Mouse (Mus musculus): ENCODE data around the gene Stx7. TPM values are rescaled to one million over a fixed set of nuclear protein-coding genes. Genes with fewer than 3 reads are reported as not detected.

Stx7 gene
- polyA plus RNA-seq, 1 experiment, result 42.2 TPM

- H3K36me3 ChIP-seq (ENCODE audit: control insufficient read depth, insufficient read depth, low read length), result no peaks in the 10 kb centered on the region
- H3K27me3 ChIP-seq (ENCODE audit: control insufficient read depth, insufficient read depth, low read length), result no peaks in the 10 kb centered on the region
- no peak for DNase-seq
- H3K4me1 ChIP-seq (replicated peaks; ENCODE audit: control insufficient read depth, insufficient read depth, low read length), result no peaks in the 10 kb centered on the region; the same call in 1 of the 2 replicates
- no peak overlapping the region for H3K27ac ChIP-seq (ENCODE audit: control insufficient read depth, insufficient read depth, low read length)
- no peak overlapping the region for H3K4me3 ChIP-seq (ENCODE audit: control insufficient read depth, insufficient read depth, low read length)
- 88% methylated on average over 1 of the region's 1 CpGs for WGBS
- TF ChIP-seq CTCF (IDR thresholded peaks at IDR 0.05; ENCODE audit: borderline replicate concordance, control insufficient read depth, extremely low read depth, insufficient read depth, low read length, poor library complexity), result no peak
- TF ChIP-seq POLR2A (IDR thresholded peaks at IDR 0.05; ENCODE audit: control insufficient read depth, extremely low read depth, insufficient read depth, low read length, poor library complexity), result no peak
Measured at GRCm38 (mm10) chr10:24165526-24166055, 16.5 kb downstream of the Stx7 start.

DNA sequence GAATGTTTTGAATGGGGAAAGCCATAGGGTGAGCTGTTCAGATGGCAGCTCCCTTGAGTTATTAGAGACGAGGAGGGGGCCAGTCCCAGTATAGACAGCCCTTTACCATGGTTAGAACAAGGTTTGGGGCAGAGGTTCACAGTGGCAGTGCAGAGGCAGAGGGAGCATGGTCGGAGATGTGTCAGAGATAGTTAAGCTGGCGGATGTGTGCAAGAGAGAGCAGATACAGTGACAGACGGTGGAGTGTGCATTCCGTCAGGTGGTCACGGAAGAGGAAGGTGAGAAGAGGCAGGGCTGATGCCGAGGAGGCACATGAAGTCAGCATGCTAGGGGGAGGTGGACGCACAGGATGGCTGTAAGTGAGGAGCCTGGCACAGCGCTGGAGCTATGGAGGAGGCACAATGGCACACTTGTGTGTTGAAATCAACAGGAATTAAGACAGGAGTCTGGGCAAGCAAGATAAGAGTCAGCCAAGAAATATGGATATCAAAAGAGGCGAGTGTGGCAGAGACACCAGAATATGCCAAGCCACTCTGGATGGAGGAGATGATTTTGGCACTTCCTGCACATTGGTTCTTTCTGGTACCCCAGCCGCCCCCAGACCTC is 19.0 kb downstream of the Stx7 start:
- 91% methylated on average over 11 of the region's 11 CpGs for WGBS
- no peak overlapping the region for H3K27ac ChIP-seq (ENCODE audit: control insufficient read depth, insufficient read depth, low read length)
- no peaks in the 10 kb centered on the region; the same call in 1 of the 2 replicates for H3K4me1 ChIP-seq (replicated peaks; ENCODE audit: control insufficient read depth, insufficient read depth, low read length)
- no peaks in the 10 kb centered on the region for H3K27me3 ChIP-seq (ENCODE audit: control insufficient read depth, insufficient read depth, low read length)
- no peaks in the 10 kb centered on the region for H3K36me3 ChIP-seq (ENCODE audit: control insufficient read depth, insufficient read depth, low read length)
- DNase-seq, result no peak
- TF ChIP-seq POLR2A (IDR thresholded peaks at IDR 0.05; ENCODE audit: control insufficient read depth, extremely low read depth, insufficient read depth, low read length, poor library complexity), result no peak
- TF ChIP-seq CTCF (IDR thresholded peaks at IDR 0.05; ENCODE audit: borderline replicate concordance, control insufficient read depth, extremely low read depth, insufficient read depth, low read length, poor library complexity), result no peak
- H3K4me3 ChIP-seq (ENCODE audit: control insufficient read depth, insufficient read depth, low read length), result no peak overlapping the region

- Histone ChIP-seq H3K4me3 (ENCODE audit: control insufficient read depth, insufficient read depth, low read length) (no peak overlapping the region), H3K27me3 (ENCODE audit: control insufficient read depth, insufficient read depth, low read length) (no peaks in the 10 kb centered on the region), H3K4me1 (replicated peaks; ENCODE audit: control insufficient read depth, insufficient read depth, low read length) (no peaks in the 10 kb centered on the region; the same call in 1 of the 2 replicates), H3K36me3 (ENCODE audit: control insufficient read depth, insufficient read depth, low read length) (no peaks in the 10 kb centered on the region), H3K27ac (ENCODE audit: control insufficient read depth, insufficient read depth, low read length) (no peak overlapping the region)
- no peak for DNase-seq
- TF ChIP-seq CTCF (IDR thresholded peaks at IDR 0.05; ENCODE audit: borderline replicate concordance, control insufficient read depth, extremely low read depth, insufficient read depth, low read length, poor library complexity) (no peak), POLR2A (IDR thresholded peaks at IDR 0.05; ENCODE audit: control insufficient read depth, extremely low read depth, insufficient read depth, low read length, poor library complexity) (no peak)
- WGBS, result 89% methylated on average over 1 of the region's 1 CpGs
Measured at GRCm38 (mm10) chr10:24168854-24169253, 19.8 kb downstream of the Stx7 start.

GRCm38 (mm10) chr10:24171906-24172459 is 22.9 kb downstream of the Stx7 start:
- H3K27me3 ChIP-seq (ENCODE audit: control insufficient read depth, insufficient read depth, low read length), result no peaks in the 10 kb centered on the region
- no peak for DNase-seq
- no peaks in the 10 kb centered on the region for H3K36me3 ChIP-seq (ENCODE audit: control insufficient read depth, insufficient read depth, low read length)
- no peak overlapping the region for H3K4me3 ChIP-seq (ENCODE audit: control insufficient read depth, insufficient read depth, low read length)
- TF ChIP-seq CTCF (IDR thresholded peaks at IDR 0.05; ENCODE audit: borderline replicate concordance, control insufficient read depth, extremely low read depth, insufficient read depth, low read length, poor library complexity), result no peak
- TF ChIP-seq POLR2A (IDR thresholded peaks at IDR 0.05; ENCODE audit: control insufficient read depth, extremely low read depth, insufficient read depth, low read length, poor library complexity), result no peak
- no peaks in the 10 kb centered on the region; the same call in 1 of the 2 replicates for H3K4me1 ChIP-seq (replicated peaks; ENCODE audit: control insufficient read depth, insufficient read depth, low read length)
- 93% methylated on average over 4 of the region's 4 CpGs for WGBS
- no peak overlapping the region for H3K27ac ChIP-seq (ENCODE audit: control insufficient read depth, insufficient read depth, low read length)

DNA sequence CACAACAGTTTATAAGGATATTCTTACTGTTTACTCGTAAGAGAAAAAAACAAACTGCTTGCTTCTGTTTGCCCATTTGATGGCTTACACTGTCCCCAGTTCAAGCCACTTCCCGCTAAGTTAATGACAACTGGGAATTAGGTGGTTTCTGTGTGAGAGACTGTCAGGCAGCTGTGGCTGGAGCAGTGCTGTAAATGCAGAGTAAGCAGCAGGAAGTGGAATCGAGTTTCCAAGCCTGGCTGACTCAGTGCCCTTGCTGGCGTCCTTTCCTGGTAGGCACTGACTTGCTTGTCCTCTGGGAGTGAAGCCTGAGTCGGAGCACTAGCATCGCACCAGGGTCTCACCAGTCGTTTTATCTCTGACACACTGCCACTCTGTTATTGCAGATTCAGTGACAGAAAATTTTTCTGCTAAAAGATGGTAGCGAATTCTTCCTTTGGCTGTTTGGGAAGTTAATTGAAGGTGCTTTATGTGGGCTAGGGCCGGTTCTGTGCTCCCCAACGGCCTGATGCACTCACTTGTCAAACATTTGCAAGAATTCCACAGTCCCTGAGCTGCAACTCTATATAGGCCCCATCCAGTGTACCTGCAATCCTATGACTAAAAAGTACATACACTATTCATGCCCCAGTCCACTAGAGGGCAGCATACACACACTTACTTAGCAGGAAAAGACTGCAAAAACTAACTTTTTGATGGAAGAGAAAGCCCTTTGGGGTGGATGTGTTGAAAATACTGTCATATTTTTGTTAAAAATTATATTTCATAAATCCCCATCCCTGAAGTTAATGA is 24.3 kb downstream of the Stx7 start:
- 65% methylated on average over 10 of the region's 10 CpGs for WGBS

DNA sequence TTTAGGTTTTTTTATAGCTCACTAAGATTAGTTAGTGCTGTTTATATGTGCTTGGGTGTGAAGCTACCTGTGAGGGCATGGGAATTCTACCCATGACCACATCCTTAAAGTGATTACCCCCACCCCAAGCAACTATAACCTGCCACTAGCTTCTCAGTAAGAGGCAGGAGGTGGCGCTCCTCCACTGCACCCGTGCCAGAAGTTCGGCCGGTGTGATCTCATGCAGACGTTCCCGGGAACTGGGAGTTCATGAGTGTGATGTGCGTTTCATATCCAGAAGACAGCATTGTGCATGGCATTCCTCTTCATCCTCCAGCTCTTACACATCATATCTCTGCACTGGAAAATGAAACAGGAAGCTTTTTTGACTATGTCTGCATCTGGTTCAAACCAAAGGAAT is 41.3 kb downstream of the Stx7 start:
- Histone ChIP-seq H3K4me1 (replicated peaks; ENCODE audit: control insufficient read depth, insufficient read depth, low read length) (no peaks in the 10 kb centered on the region), H3K36me3 (ENCODE audit: control insufficient read depth, insufficient read depth, low read length) (no peaks in the 10 kb centered on the region; the same call in 1 of the 2 replicates), H3K27me3 (ENCODE audit: control insufficient read depth, insufficient read depth, low read length) (no peaks in the 10 kb centered on the region), H3K4me3 (ENCODE audit: control insufficient read depth, insufficient read depth, low read length) (no peak overlapping the region), H3K27ac (ENCODE audit: control insufficient read depth, insufficient read depth, low read length) (no peak overlapping the region)
- DNase-seq, result no peak
- TF ChIP-seq CTCF (IDR thresholded peaks at IDR 0.05; ENCODE audit: borderline replicate concordance, control insufficient read depth, extremely low read depth, insufficient read depth, low read length, poor library complexity), result no peak
- TF ChIP-seq POLR2A (IDR thresholded peaks at IDR 0.05; ENCODE audit: control insufficient read depth, extremely low read depth, insufficient read depth, low read length, poor library complexity), result no peak
- WGBS, result 84% methylated on average over 7 of the region's 7 CpGs

More for the DNA sequence above, 24.3 kb downstream of the Stx7 start:
- DNase-seq, result peak; percentile 56
- H3K27me3 ChIP-seq (ENCODE audit: control insufficient read depth, insufficient read depth, low read length), result no peaks in the 10 kb centered on the region
- H3K4me3 ChIP-seq (ENCODE audit: control insufficient read depth, insufficient read depth, low read length), result no peak overlapping the region
- H3K36me3 ChIP-seq (ENCODE audit: control insufficient read depth, insufficient read depth, low read length), result no peaks in the 10 kb centered on the region
- TF ChIP-seq CTCF (IDR thresholded peaks at IDR 0.05; ENCODE audit: borderline replicate concordance, control insufficient read depth, extremely low read depth, insufficient read depth, low read length, poor library complexity), result no peak
- no peak for TF ChIP-seq POLR2A (IDR thresholded peaks at IDR 0.05; ENCODE audit: control insufficient read depth, extremely low read depth, insufficient read depth, low read length, poor library complexity)
- H3K27ac ChIP-seq (ENCODE audit: control insufficient read depth, insufficient read depth, low read length), result no peak overlapping the region
- H3K4me1 ChIP-seq (replicated peaks; ENCODE audit: control insufficient read depth, insufficient read depth, low read length), result no peaks in the 10 kb centered on the region
